Mouse (Mus musculus) CH12.LX (cell line): ENCODE measurements at regions not wholly inside any gene's neighbourhood (a gene's known extent, or its start where the extent isn't known, plus 50 kb on each side); places are given as distances from the start of the nearest gene placed in this dataset.

Experiments used
- DNase-seq: peaks from one replicate; pipeline ENCODE4 v3.0.0-alpha.2; 2013; ENCODE audit errors: extremely low read depth
- H3K27ac ChIP-seq: 2 replicates; pipeline ENCODE4 v1.5.1; 2012; ENCODE audit warnings: low read depth, mild to moderate bottlenecking, control low read depth, moderate library complexity; ENCODE audit not compliant: insufficient read depth
- H3K27me3 ChIP-seq: replicated peaks from 2 replicates; pipeline ENCODE3; 2012; ENCODE audit warnings: inconsistent platforms
- H3K36me3 ChIP-seq, 2 experiments: replicated peaks in 1 of 2; 2 replicates each; pipeline versions ENCODE3 to v1.6.1; 2012; ENCODE audit warnings: inconsistent platforms in 1 of 2, low read length in 1 of 2, mild to moderate bottlenecking in 1 of 2, mixed read lengths in 1 of 2, moderate library complexity in 1 of 2; ENCODE audit not compliant: control insufficient read depth in 1 of 2, insufficient read depth in 1 of 2
- H3K4me1 ChIP-seq, 2 experiments: 2 replicates each; pipeline ENCODE4 v1.6.1; 2012; ENCODE audit warnings: inconsistent platforms in 1 of 2, moderate library complexity in 1 of 2; ENCODE audit not compliant: insufficient read depth in 2 of 2, control insufficient read depth in 1 of 2
- H3K4me2 ChIP-seq: 2 replicates; pipeline ENCODE4 v1.6.1; 2012; ENCODE audit warnings: low read depth, mild to moderate bottlenecking, control low read depth; ENCODE audit not compliant: poor library complexity, insufficient read depth, severe bottlenecking
- H3K4me3 ChIP-seq, 3 experiments: fragments of 150-350 bp in 1 of 3; sonication (generic) in 1 of 3; replicated peaks in 1 of 3; 2 replicates each; pipeline versions ENCODE3 to v1.5.1; 2011 to 2012; ENCODE audit warnings: low read depth in 2 of 3, low read length in 2 of 3, mild to moderate bottlenecking in 2 of 3, moderate library complexity in 2 of 3, control low read depth in 1 of 3, improper control_type of control experiment in 1 of 3, inconsistent platforms in 1 of 3, mixed read lengths in 1 of 3; ENCODE audit not compliant: poor library complexity in 1 of 3
- H3K79me2 ChIP-seq: replicated peaks from 2 replicates; pipeline ENCODE4 v1.6.1; 2012; ENCODE audit warnings: mild to moderate bottlenecking, moderate library complexity; ENCODE audit not compliant: control insufficient read depth, poor library complexity, insufficient read depth, severe bottlenecking; ENCODE audit errors: extremely low read depth
- H3K9ac ChIP-seq: 2 replicates; pipeline ENCODE4 v1.6.1; 2012; ENCODE audit warnings: low read depth, mild to moderate bottlenecking, control low read depth, moderate library complexity; ENCODE audit not compliant: insufficient read depth
- H3K9me3 ChIP-seq: replicated peaks from 2 replicates; pipeline ENCODE3; 2012; ENCODE audit warnings: low read length, inconsistent platforms, mixed read lengths
- BHLHE40 ChIP-seq: IDR thresholded peaks from 2 replicates; pipeline ENCODE4 v1.6.1; 2011; ENCODE audit warnings: mild to moderate bottlenecking, low read depth, low read length, improper control_type of control experiment
- CHD1 ChIP-seq: IDR thresholded peaks from 2 replicates; pipeline ENCODE4 v1.6.1; 2012; ENCODE audit warnings: low read depth, low read length, improper control_type of control experiment, inconsistent platforms
- CTCF ChIP-seq, 2 experiments: IDR thresholded peaks in 1 of 2; conservative IDR thresholded peaks in 1 of 2; 2 replicates each; pipeline ENCODE4 v1.5.1; 2011 to 2012; ENCODE audit warnings: low read depth in 2 of 2, low read length in 2 of 2, improper control_type of control experiment in 1 of 2, inconsistent platforms in 1 of 2, mild to moderate bottlenecking in 1 of 2, moderate library complexity in 1 of 2
- E2F4 ChIP-seq: IDR thresholded peaks from 2 replicates; pipeline ENCODE4 v1.6.1; 2011; ENCODE audit warnings: low read depth, low read length, improper control_type of control experiment; ENCODE audit not compliant: insufficient replicate concordance
- EP300 ChIP-seq: IDR thresholded peaks from 2 replicates; pipeline ENCODE4 v1.6.1; 2011; ENCODE audit warnings: low read length, improper control_type of control experiment
- HCFC1 ChIP-seq: IDR thresholded peaks from 2 replicates; pipeline ENCODE4 v1.6.1; 2012; ENCODE audit warnings: low read depth, mild to moderate bottlenecking, inconsistent platforms, low read length, improper control_type of control experiment
- IRF4 ChIP-seq: IDR thresholded peaks from 2 replicates; pipeline ENCODE4 v1.6.1; 2014; ENCODE audit warnings: low read depth, mild to moderate bottlenecking, inconsistent platforms, low read length, improper control_type of control experiment
- JUN ChIP-seq: IDR thresholded peaks from 2 replicates; pipeline ENCODE4 v1.6.1; 2011; ENCODE audit warnings: low read depth, mild to moderate bottlenecking, low read length, improper control_type of control experiment, moderate library complexity; ENCODE audit not compliant: insufficient read depth
- MAFK ChIP-seq: IDR thresholded peaks from 2 replicates; pipeline ENCODE4 v1.6.1; 2011; ENCODE audit warnings: low read length, improper control_type of control experiment; ENCODE audit not compliant: insufficient replicate concordance
- MAX ChIP-seq: IDR thresholded peaks from 2 replicates; pipeline ENCODE4 v1.6.1; 2011; ENCODE audit warnings: low read length, improper control_type of control experiment
- MAZ ChIP-seq: IDR thresholded peaks from 2 replicates; pipeline ENCODE4 v1.6.1; 2012; ENCODE audit warnings: low read depth, mild to moderate bottlenecking, inconsistent platforms, low read length, improper control_type of control experiment, moderate library complexity
- MEF2A ChIP-seq: IDR thresholded peaks from 2 replicates; pipeline ENCODE4 v1.6.1; 2014; ENCODE audit warnings: low read depth, mild to moderate bottlenecking, inconsistent platforms, low read length, improper control_type of control experiment, borderline replicate concordance
- NELFE ChIP-seq: IDR thresholded peaks from 2 replicates; pipeline ENCODE4 v1.6.1; 2011; ENCODE audit warnings: low read depth, low read length, improper control_type of control experiment
- POLR2AphosphoS2 ChIP-seq: IDR thresholded peaks from 2 replicates; pipeline ENCODE4 v1.6.1; 2011; ENCODE audit warnings: low read depth, low read length, improper control_type of control experiment
- RAD21 ChIP-seq: IDR thresholded peaks from 2 replicates; pipeline ENCODE4 v1.6.1; 2011; ENCODE audit warnings: low read depth, mild to moderate bottlenecking, low read length, improper control_type of control experiment, moderate library complexity
- SIN3A ChIP-seq: IDR thresholded peaks from 2 replicates; pipeline ENCODE4 v1.6.1; 2012; ENCODE audit warnings: low read length, improper control_type of control experiment, inconsistent platforms
- SMC3 ChIP-seq: IDR thresholded peaks from 2 replicates; pipeline ENCODE4 v1.6.1; 2011; ENCODE audit warnings: low read depth, low read length, improper control_type of control experiment
- TBP ChIP-seq: conservative IDR thresholded peaks from 2 replicates; pipeline ENCODE4 v1.6.1; 2011; ENCODE audit warnings: low read depth, low read length, improper control_type of control experiment
- TCF12 ChIP-seq: IDR thresholded peaks from 2 replicates; pipeline ENCODE4 v1.6.1; 2014; ENCODE audit warnings: low read depth, mild to moderate bottlenecking, inconsistent platforms, low read length, improper control_type of control experiment
- UBTF ChIP-seq: IDR thresholded peaks from 2 replicates; pipeline ENCODE4 v1.6.1; 2012; ENCODE audit warnings: low read depth, mild to moderate bottlenecking, inconsistent platforms, low read length, improper control_type of control experiment, moderate library complexity
- USF1 ChIP-seq: IDR thresholded peaks from 2 replicates; pipeline ENCODE4 v1.6.1; 2014; ENCODE audit warnings: low read depth, mild to moderate bottlenecking, inconsistent platforms, low read length, improper control_type of control experiment
- USF2 ChIP-seq: conservative IDR thresholded peaks from 2 replicates; pipeline ENCODE4 v1.6.1; 2011; ENCODE audit warnings: low read depth, low read length, improper control_type of control experiment
- ZC3H11A ChIP-seq: IDR thresholded peaks from 2 replicates; pipeline ENCODE4 v1.6.1; 2012; ENCODE audit warnings: low read depth, mild to moderate bottlenecking, inconsistent platforms, low read length, improper control_type of control experiment
- ZNF384 ChIP-seq: IDR thresholded peaks from 2 replicates; pipeline ENCODE4 v1.6.1; 2012; ENCODE audit warnings: low read depth, low read length, improper control_type of control experiment, inconsistent platforms
- dilution Hi-C: fragments of 300-500 bp; cut with MboI; formaldehyde crosslinking; loops from 2 replicates; pipeline ENCODE4 v1.14.3; 2020; ENCODE audit warnings: low sequenced_read_pairs; ENCODE audit not compliant: extremely low pct_unique_long_range_greater_than_20kb, extremely low pct_ligation_motif_present
- in situ Hi-C: fragments of 300-500 bp; cut with MboI; formaldehyde crosslinking; loops from 3 replicates; pipeline ENCODE4 v1.14.3; 2019; ENCODE audit warnings: low sequenced_read_pairs, low pct_ligation_motif_present, low pct_unique_long_range_greater_than_20kb, mixed read lengths

DNA sequence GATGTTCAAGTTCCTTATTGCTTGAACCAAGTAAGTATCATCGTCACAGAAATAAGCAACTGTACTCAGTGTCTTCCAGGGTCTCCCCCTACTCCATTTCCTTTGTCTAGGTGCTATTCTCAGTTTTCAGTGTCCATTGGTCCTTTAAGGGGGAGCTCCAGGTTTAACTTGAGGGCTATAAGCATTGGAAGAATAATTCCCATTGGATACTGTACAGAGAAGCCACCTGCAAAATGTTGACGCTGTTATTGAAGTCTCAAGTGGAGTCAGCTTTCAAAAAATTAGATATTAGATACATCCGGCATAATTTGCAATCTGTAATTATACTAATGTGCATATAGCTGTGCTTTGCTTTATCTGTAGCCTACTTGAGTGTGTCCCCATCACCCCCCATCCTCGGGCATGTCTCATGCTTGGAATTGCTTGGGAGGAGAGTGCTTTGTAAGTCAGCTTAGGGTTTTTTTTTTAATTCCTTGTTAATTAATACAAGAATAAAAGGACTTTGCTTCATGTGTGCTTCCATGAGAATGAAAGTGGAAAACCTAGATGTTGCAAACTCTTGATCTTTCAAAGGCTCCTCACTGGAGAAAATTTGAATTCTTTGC is 425.6 kb upstream of the Ubash3b start:
- dilution Hi-C loops, result no loop called here
- TF ChIP-seq JUN (no peak), CTCF (conservative IDR thresholded peaks at IDR 0.05 in 1 of 2, IDR thresholded peaks at IDR 0.05 in 1 of 2; ENCODE audit: low read depth in 2 of 2, low read length in 2 of 2) (no peak), BHLHE40 (no peak), ZC3H11A (no peak)
- H3K79me2 ChIP-seq, result no peaks in the 10 kb centered on the region

DNA sequence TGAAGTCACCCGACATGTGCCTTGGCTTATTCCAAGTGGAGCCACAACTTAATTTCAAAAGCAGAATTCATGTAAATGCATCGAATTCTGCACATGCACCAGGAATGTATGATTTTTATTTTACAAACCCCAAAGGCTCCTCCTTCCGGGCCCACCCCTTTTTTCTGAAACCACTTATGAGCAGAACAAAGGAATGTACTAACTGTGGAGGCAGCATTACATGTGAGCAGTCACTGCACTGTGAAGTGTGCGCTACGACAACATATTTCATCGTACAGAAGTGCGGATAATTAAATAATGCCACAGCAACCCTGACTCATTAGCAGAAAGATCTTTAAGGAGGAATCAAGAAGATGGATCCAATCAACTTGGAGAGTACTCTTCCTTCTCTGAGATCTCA is 424.8 kb upstream of the Ubash3b start:
- dilution Hi-C loops, result no loop called here

More for the DNA sequence above, 425.6 kb upstream of the Ubash3b start:
- Histone ChIP-seq H3K9me3 (no peaks in the 10 kb centered on the region), H3K9ac (no peak overlapping the region), H3K4me2 (no peak overlapping the region), H3K4me3 (no peak overlapping the region), H3K36me3 (no peaks in the 10 kb centered on the region), H3K27ac (no peak overlapping the region), H3K27me3 (no peaks in the 10 kb centered on the region), H3K4me1 (peaks cover 0 to 6% of the 10 kb centered on the region in 2 experiments; a peak in 2 of 4 replicates)
- no peak for DNase-seq
- in situ Hi-C loops, result no loop called here

DNA sequence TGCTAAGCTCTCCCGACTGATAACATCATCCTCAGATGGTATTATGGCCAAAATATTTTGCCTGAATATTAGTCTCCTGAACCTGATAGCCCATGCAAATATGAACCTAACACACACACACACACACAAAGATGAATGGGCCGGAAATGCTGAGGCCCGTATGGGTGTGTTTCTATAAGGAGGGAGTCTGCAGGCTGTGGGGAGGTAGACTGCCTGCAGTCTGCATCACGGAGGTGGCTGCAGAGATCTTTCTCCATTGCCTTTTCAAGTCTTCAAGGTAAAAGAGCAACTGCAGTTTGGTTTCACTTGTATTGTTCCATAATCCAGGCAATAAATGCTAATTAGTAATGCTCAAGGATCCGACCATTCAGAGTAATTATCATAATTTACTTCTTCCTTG is 424.3 kb upstream of the Ubash3b start:
- H3K9me3 ChIP-seq, result no peaks in the 10 kb centered on the region
- no peaks in the 10 kb centered on the region for H3K36me3 ChIP-seq
- no peaks in the 10 kb centered on the region for H3K79me2 ChIP-seq
- H3K27me3 ChIP-seq, result no peaks in the 10 kb centered on the region
- H3K4me2 ChIP-seq, result no peak overlapping the region
- in situ Hi-C loops, result no loop called here
- no peak overlapping the region for H3K9ac ChIP-seq
- H3K4me3 ChIP-seq, result no peak overlapping the region
- peaks cover 0 to 6% of the 10 kb centered on the region in 2 experiments; a peak in 2 of 4 replicates for H3K4me1 ChIP-seq
- DNase-seq, result no peak
- no peak overlapping the region for H3K27ac ChIP-seq
- TF ChIP-seq HCFC1, result no peak
- no peak for TF ChIP-seq ZNF384
- TF ChIP-seq USF1, result no peak
- TF ChIP-seq CHD1, result no peak
- no peak for TF ChIP-seq MAX
- TF ChIP-seq BHLHE40, result no peak
- no peak for TF ChIP-seq TBP
- TF ChIP-seq E2F4, result no peak
- TF ChIP-seq MAZ, result no peak
- no peak for TF ChIP-seq MEF2A
- no peak for TF ChIP-seq RAD21
- no peak for TF ChIP-seq SMC3
- no peak for TF ChIP-seq USF2
- TF ChIP-seq UBTF, result no peak
- dilution Hi-C loops, result no loop called here

More for the DNA sequence above, 424.8 kb upstream of the Ubash3b start:
- H3K27ac ChIP-seq, result no peak overlapping the region
- TF ChIP-seq MAFK, result no peak
- no peak for TF ChIP-seq ZC3H11A
- TF ChIP-seq USF2, result no peak
- TF ChIP-seq UBTF, result no peak
- no peak for TF ChIP-seq SIN3A
- TF ChIP-seq MAZ, result no peak
- no peak for TF ChIP-seq TCF12
- no peak for TF ChIP-seq E2F4
- no peak for TF ChIP-seq IRF4
- no peak for TF ChIP-seq POLR2AphosphoS2
- TF ChIP-seq NELFE, result no peak
- no peak for TF ChIP-seq RAD21
- no peak for TF ChIP-seq EP300
- H3K9ac ChIP-seq, result no peak overlapping the region
- H3K4me2 ChIP-seq, result no peak overlapping the region
- H3K9me3 ChIP-seq, result no peaks in the 10 kb centered on the region
- no peaks in the 10 kb centered on the region for H3K27me3 ChIP-seq
- H3K36me3 ChIP-seq, result no peaks in the 10 kb centered on the region
- peaks cover 0 to 6% of the 10 kb centered on the region in 2 experiments; a peak in 2 of 4 replicates for H3K4me1 ChIP-seq
- no peak overlapping the region for H3K4me3 ChIP-seq
- DNase-seq, result no peak
- in situ Hi-C loops, result no loop called here
- no peaks in the 10 kb centered on the region for H3K79me2 ChIP-seq
